Mouse (Mus musculus) ovary, postnatal 14 days (tissue): Measurements from ENCODE around the gene Schip1.

Experiments
- DNase-seq: peaks from one replicate; pipeline ENCODE4 v3.0.0; 2022; ENCODE audit warnings: low spot score

Schip1 gene

GRCm38 (mm10) chr3:68130386-68130785 is 65.8 kb downstream of the Schip1 start:
- no peak for DNase-seq

GRCm38 (mm10) chr3:68138833-68139627 is 74.4 kb downstream of the Schip1 start:
- no peak for DNase-seq

- DNase-seq = no peak
Observed at GRCm38 (mm10) chr3:68150688-68151087, 86.1 kb downstream of the Schip1 start.

- DNase-seq = no peak
Observed at GRCm38 (mm10) chr3:68160175-68160574, 95.6 kb downstream of the Schip1 start.

- no peak for DNase-seq
Observed at GRCm38 (mm10) chr3:68160760-68161159, 96.2 kb downstream of the Schip1 start.

- no peak for DNase-seq
Observed at GRCm38 (mm10) chr3:68178248-68178647, 113.6 kb downstream of the Schip1 start.

GRCm38 (mm10) chr3:68187471-68187870 is 122.9 kb downstream of the Schip1 start:
- DNase-seq = no peak

GRCm38 (mm10) chr3:68189100-68189499 is 124.5 kb downstream of the Schip1 start:
- DNase-seq = no peak

GRCm38 (mm10) chr3:68196933-68197332 is 132.3 kb downstream of the Schip1 start:
- DNase-seq = no peak

GRCm38 (mm10) chr3:68201214-68201613 is 136.6 kb downstream of the Schip1 start:
- DNase-seq = no peak

GRCm38 (mm10) chr3:68202162-68202902 is 137.7 kb downstream of the Schip1 start:
- DNase-seq = no peak

GRCm38 (mm10) chr3:68203934-68204467 is 139.4 kb downstream of the Schip1 start:
- no peak for DNase-seq

GRCm38 (mm10) chr3:68210422-68210821 is 145.8 kb downstream of the Schip1 start:
- DNase-seq = no peak

- no peak for DNase-seq
Observed at GRCm38 (mm10) chr3:68221452-68221851, 156.8 kb downstream of the Schip1 start.

GRCm38 (mm10) chr3:68239887-68240286 is 175.3 kb downstream of the Schip1 start:
- no peak for DNase-seq

- no peak for DNase-seq
Observed at GRCm38 (mm10) chr3:68243239-68243638, 178.6 kb downstream of the Schip1 start.

- DNase-seq = no peak
Observed at GRCm38 (mm10) chr3:68246154-68246553, 181.6 kb downstream of the Schip1 start.

GRCm38 (mm10) chr3:68250589-68250988 is 186.0 kb downstream of the Schip1 start:
- DNase-seq = no peak

- DNase-seq = no peak
Observed at GRCm38 (mm10) chr3:68252335-68252734, 187.7 kb downstream of the Schip1 start.

- DNase-seq = no peak
Observed at GRCm38 (mm10) chr3:68262304-68262703, 197.7 kb downstream of the Schip1 start.

- DNase-seq = no peak
Observed at GRCm38 (mm10) chr3:68267905-68268304, 203.3 kb downstream of the Schip1 start.

GRCm38 (mm10) chr3:68269251-68269650 is 204.6 kb downstream of the Schip1 start:
- DNase-seq = no peak

- no peak for DNase-seq
Observed at GRCm38 (mm10) chr3:68270246-68270645, 205.6 kb downstream of the Schip1 start.
